Mouse (Mus musculus) spleen, adult 12 weeks (tissue): ENCODE measurements around the gene Krt72.

Experiments
- DNase-seq: peaks from one replicate; pipeline ENCODE4 v3.0.0; 2022; ENCODE audit warnings: low spot score

The Krt72 gene

DNA sequence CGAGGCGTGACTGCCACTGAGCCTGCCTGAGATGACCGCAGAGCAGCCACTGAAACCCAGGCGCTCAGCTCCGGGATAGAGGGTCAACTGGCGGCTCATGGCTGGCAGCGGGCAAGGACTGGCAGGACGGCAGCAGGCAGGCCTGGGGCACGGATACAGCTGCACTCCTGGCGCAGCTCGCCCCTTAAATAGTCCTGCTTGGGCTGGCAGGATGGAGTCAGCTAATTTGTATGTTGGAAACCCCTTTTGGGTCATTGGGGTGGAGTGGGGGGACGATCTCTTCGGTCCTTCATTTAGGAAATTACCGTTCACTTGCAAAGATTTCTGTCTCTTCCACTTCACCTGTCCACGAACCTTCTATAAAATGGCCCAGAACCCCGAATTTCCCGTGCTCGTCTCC is at the start of gene Krt72:
Krt72 (minus strand) TSS at position 101 of the 400 bp plus-strand sequence.
- no peak for DNase-seq

DNA sequence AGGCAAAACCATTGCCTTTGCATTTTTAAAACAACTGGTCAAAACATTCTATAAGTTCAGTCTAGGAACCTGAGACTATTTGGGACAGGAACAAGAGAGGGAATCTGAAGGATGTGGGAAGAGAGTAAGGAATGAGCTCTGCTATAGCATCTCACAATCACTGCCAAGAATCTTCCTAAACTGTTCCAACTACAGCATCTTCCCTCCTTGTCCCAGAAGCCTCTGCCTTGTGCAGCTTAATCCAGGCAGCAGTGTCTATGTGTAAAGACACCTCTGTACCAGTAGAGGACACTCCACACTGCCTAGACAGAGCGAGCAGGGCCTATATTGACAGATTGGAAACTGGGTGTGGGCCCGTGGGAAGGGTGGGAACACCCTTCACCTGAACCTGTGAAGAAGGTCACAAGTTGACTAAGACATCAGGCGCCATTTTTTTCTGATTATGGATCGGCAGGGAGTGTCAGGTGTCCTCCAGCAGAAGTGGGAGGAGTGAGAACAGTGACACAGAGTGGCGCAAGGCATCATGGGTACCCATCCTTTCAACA is 48.6 kb upstream of the Krt72 start:
- DNase-seq: no peak

DNA sequence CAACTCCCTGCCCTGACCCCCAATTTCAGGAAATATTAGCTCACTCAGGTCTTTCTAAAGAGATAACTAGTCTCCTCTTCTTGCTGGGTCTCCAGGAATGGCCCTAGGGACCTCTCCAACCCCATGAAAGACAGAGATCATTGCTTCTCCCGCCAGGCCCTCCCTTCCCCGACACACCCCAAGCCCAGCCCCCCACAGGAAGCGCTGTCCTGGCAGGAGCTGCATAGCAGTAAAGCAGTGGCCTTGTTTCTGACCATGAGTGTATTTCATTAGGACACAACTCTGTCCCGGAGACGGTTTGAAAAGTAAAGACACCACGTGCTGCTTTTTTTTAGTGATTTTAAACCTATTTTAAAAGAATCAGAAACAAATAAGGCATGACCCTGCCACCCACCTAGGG is 46.9 kb upstream of the Krt72 start:
- DNase-seq: no peak

DNA sequence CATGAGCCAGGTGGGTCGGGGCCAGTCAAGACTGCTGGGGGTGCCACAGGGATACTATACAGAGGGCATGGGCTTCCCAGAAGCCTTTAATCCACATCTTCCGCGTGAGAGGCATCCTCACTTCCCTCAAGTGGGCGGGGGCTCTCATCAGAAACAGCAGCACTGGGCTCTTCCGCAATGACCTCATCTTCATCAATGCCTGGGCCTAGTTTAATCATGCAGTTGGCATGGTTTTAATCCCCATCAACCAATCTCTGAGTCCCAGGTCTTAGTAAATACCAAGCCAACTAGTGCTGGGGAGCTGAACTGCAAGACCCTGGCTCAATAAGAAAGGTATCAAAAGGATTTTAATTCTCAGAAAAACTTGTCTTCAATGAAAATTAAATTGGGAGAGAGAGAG is 43.2 kb upstream of the Krt72 start:
- no peak for DNase-seq

DNA sequence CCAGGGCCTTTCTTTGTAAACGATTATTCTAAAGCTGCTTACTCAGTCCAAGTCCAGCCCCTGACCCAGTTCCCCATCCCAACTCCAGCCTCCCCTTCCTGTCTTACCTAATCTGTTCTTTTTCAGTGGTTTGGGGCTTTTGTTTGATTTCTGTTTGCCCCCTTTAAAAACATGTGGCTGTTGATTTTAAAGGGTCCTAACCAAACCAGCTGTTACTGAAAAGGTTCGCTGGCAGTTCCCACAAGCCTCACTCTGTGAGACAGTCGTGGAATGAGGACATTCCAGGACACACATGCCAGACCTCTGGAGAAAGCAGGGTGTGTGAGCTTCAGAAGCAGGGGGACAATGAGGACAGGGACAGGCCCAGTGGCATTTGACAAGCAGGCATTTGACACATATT is 35.5 kb upstream of the Krt72 start:
- no peak for DNase-seq

DNA sequence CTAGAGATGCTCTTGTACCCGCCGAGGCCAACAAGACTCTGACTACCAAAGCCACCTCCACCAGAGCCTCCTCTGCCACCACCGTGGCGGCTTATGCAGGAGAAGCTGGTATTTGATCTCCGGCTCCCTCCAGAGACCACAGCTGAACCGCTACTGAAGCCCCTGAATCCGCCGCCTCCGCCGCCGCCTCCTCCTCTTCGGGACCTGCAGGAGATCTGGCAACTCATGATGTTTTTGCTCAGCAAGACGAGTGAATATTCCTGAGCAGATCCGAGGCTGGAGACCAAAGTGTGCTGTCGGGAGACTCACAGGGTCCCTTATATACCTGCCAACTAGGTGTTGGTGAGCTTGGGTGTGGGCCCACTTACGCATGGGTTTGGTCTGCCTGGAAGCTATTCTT is 31.6 kb upstream of the Krt72 start, which contains the start of gene Krt2:
Krt2 (minus strand) TSS at position 295 of the 400 bp plus-strand sequence.
- no peak for DNase-seq

DNA sequence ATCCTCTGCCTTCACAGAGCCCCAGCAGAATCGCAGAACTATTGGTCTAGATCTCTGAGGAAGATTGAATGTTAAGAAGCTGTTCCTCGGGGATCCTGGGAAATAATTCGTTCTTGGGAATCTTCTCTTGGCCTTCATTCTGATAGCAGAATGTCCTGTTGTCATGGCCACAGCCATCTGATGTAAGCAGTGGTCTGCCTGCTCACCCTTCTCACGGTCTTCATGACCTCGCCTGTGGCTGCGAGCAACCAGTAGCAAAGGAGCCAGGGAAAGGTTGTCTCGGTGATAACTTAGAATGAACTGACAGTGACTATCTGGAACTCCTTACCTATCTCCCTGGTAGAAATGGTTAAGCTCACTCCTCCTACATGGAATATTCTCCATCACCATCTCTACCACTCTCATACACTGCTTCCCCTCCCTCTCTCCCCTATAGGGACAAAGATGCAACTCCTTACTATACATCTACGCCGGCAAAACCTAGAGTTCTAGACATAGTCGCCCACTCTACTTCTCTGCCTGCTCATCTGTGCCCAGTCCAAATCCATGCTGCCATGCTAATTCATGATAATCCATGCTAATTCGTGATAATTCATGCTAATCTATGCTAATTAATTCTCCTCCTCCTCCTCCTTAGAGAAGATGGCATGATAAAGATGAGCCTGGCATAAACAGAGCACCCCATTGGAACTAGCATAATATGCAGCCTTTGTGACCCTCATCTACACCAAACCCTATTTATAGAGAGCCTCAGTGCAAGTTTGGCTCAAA is 17.0 kb upstream of the Krt72 start:
- no peak for DNase-seq

DNA sequence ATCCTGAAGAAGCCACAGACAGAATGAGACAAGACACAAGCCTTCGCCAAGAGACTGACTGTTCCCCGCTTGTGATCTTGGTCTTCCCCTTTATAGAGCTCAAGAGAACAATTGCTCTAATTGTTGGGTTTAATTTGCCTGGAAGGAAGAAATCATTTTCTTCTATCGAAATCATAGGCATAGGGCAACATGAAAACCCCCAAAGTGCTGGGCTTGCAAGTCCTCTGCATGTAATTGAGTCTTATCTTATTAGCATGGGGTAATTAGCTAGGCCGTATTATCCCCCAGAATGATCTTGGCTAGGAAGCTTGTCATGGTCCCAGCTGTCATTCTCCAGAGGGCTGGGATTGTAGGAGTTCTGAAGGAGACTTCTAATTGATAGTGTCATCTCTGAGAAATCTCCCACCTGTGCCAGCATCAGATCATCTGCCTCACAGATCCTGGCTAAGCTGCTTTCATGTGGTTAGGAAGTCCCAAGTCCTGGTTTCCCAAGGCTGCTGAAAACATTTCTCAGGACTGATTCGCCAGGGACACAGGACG is 16.1 kb upstream of the Krt72 start, which contains the start of gene Krt73:
Krt73 (minus strand) TSS at position 51 of the 540 bp plus-strand sequence.
- DNase-seq: no peak

DNA sequence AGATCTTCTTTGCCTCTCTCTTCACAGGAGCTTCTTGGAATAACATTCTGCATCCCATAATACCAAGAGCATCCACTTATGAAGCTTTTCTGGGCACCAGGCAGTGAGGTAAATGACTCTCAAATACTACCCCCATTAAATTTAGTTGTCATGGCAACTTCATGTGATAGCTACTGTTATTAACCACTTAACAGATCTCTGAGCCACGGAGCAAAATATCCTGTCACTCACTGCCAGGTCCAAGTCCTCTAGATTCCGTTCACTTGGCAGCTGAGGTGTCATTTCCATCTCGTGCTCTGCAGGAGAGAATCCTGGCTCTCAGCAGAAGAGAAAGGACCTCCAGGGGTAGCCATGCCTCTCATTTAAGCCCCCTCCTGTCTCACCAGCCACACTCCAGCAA is 4.6 kb upstream of the Krt72 start:
- DNase-seq: no peak

DNA sequence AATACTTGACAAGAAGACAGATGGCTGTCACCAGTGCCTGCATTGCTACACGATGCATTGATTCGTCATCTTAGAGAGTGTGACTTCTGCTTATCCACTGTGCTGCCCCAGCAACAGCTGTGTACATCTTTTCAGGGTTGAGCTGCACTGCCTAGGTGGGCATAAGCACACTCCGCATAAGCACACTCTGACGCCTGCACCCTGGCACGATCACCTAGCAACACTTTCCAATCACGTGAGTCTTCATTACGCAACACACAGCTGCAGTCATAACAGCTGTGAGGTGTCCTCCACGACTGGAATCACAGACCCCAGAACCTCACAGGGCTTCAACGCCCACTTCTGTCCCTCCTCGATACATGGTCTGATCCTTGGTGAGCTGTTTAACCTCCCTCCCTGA is 12.8 kb downstream of the Krt72 start:
- DNase-seq: no peak

DNA sequence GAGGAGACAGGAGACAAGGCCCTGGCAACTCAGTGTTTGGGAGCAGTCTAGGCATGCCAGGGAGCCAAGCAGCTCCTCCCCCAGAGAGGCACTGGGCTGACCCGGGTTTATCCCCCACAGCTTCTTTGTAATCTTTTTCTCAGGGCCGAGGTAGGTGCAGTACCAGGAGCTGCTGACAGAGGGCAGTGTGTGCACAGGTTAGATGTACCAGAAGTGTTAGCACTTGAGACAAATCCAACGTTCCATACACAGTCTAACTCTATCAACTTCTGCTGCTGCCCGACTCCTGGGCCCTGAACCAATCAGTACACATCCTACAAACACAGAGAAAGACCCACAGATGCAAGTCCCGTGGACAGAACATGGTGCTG is 13.6 kb downstream of the Krt72 start:
- DNase-seq: peak; percentile 51

DNA sequence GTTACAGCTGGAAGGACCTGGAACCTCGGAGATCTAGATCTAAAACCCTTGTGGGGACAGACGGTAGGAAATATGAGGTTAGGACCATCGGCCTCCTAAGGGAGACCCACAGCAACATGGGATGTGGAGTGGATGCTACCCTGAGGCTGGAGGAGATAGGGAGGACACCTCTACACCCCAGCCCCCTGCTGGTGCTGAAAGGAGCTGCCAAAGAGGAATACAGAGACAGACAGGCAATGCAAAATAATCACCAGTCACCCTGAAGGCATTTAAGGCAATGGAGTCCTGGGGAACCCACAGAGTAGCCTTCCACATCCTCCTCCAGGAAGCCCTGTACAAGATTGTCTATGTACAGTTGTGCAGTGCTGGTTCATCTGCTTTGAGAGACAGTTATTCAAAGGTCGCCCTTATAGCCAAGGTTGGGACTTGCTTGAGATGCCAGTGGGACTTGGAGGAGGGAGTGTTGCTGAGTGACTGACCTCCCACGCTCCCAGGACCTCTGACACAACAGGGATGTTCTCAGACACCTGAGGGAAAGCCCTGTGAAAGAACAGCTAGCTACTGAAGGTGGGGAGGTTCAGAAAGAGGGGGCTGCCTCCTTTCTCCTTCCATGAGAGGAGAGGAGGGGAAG is 14.1 kb downstream of the Krt72 start:
- no peak for DNase-seq

DNA sequence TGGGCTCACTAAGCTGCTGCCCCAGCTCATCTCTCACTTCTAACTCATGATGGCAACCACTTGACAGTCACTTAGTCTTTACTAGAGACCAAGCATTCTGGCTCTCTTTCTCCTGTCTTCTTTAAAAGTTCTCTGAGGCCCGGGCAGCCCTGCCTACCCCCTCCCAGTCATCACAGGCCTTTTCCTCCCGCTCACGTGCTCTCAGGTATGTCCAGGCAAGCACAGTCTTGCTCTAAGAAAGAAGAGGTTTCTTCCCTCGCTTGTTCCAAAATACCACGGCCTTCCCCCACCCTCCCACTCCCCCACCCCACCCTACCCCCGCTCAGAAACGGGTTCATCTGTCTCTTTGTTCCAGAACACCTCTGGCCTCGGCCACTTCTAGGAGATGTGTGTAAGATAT is 16.0 kb downstream of the Krt72 start:
- DNase-seq: no peak

DNA sequence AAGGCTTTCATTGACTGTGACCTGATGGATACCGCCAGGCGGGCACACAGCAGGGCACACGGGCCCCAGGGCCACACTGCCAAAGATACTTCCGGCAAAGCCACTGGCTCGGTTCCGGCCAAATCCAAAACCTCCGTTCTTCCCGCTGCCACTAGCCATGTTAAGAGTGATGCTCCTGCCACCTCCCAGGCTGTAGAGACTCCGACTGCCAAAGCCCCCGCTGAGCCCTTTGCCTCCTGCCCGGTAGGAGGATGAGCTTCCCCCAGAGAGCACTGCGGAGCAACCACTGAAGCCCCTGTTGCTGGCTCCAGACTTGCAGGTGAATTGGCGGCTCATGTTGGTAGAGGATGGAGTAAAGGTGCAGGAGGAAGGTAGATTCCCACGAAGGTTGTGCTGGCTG is 43.5 kb downstream of the Krt72 start, which contains the start of gene Krt71:
Krt71 (minus strand) TSS at position 399 of the 400 bp plus-strand sequence.
- DNase-seq: no peak

DNA sequence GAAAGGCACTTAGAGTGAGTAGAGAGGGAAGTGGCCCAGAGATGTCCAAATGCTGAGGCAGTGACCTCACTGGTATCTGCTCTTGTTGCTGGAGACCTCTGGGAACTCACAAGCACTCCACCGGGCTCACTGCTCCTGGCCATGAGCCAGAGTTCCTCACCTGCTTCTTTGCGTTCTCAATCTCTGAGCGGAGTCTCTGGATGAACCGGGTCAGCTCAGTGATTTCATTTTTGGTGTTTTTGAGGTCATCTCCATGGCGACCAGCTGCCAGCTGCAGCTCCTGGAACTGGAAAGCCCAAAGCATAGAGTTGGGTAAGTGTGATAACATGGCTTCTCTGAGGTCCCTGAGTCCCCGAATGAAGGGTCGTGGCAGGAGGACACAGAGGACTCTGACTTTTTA is 48.5 kb downstream of the Krt72 start:
- DNase-seq: no peak

DNA sequence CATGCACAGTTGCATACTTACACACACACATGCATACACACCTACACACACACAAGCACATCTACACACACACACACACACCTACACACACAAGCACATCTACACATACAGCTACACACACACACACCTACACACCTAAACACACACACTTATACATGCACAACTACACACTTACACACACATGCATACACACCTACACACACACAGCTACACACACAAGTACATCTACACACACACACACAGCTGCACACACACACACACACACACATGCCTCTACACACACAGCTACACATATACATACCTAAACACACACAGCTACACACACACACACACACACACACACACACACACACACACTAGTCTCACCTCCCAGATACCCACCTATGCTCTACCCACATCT is 55.6 kb downstream of the Krt72 start:
- DNase-seq: no peak
